Mouse (Mus musculus) liver, adult 2 months (tissue): ENCODE data around the gene Faf2. TPM values are rescaled to one million over a fixed set of nuclear protein-coding genes. Genes with fewer than 3 reads are reported as not detected.

Experiments
- DNase-seq: peaks from one replicate; pipeline ENCODE4 v3.0.0-alpha.2; 2011; ENCODE audit warnings: low read depth, low spot score; ENCODE audit errors: extremely low read depth
- H3K27ac ChIP-seq: fragments of 200-500 bp; replicated peaks from 2 replicates; pipeline ENCODE4 v1.5.1; 2012; ENCODE audit warnings: low read depth, mild to moderate bottlenecking, control low read depth, inconsistent platforms, low read length; ENCODE audit not compliant: insufficient read depth
- H3K27me3 ChIP-seq: fragments of 200-500 bp; 2 replicates; pipeline ENCODE4 v1.6.1; 2012; ENCODE audit warnings: mild to moderate bottlenecking, moderate library complexity, low read length, inconsistent platforms; ENCODE audit not compliant: control insufficient read depth, insufficient read depth
- H3K36me3 ChIP-seq: fragments of 200-500 bp; 2 replicates; pipeline ENCODE4 v1.6.1; 2012; ENCODE audit warnings: low read length, inconsistent platforms; ENCODE audit not compliant: control insufficient read depth, insufficient read depth
- H3K4me1 ChIP-seq: fragments of 200-500 bp; 2 replicates; pipeline ENCODE4 v1.6.1; 2011; ENCODE audit warnings: low read length; ENCODE audit not compliant: control insufficient read depth, insufficient read depth
- H3K4me3 ChIP-seq: fragments of 200-500 bp; 2 replicates; pipeline ENCODE4 v1.5.1; 2011; ENCODE audit warnings: low read depth, mild to moderate bottlenecking, control low read depth, low read length, moderate library complexity; ENCODE audit not compliant: insufficient read depth
- H3K79me2 ChIP-seq: fragments of 200-500 bp; 2 replicates; pipeline ENCODE4 v1.6.1; 2012; ENCODE audit warnings: inconsistent platforms, mild to moderate bottlenecking, low read length, moderate library complexity; ENCODE audit not compliant: control insufficient read depth, insufficient read depth
- H3K9ac ChIP-seq: fragments of 200-500 bp; 2 replicates; pipeline ENCODE4 v1.6.1; 2012; ENCODE audit warnings: low read depth, mild to moderate bottlenecking, control low read depth, inconsistent platforms, low read length
- CTCF ChIP-seq: fragments of 200-500 bp; IDR thresholded peaks from 2 replicates; pipeline ENCODE4 v1.5.1; 2011; ENCODE audit warnings: low read depth, low read length, control low read depth
- POLR2A ChIP-seq: fragments of 200-500 bp; IDR thresholded peaks from 2 replicates; pipeline ENCODE4 v1.6.1; 2011; ENCODE audit warnings: low read length, control low read depth; ENCODE audit not compliant: insufficient read depth; ENCODE audit errors: extremely low read depth
- WGBS: fragments of 180-500 bp; shearing (Covaris S2); methylation state at CpG from one replicate; pipeline ENCODE4 v1.1.7; 2018; 5-methylcytosine and 5-hydroxymethylcytosine counted together
- polyA plus RNA-seq: library from polyadenylated mRNA; depleted of rRNA; stranded (reverse); fragments of >200 nt; gene quantifications from 2 replicates; pipeline ENCODE4 v1.2.3, GENCODE M21; 2012
- total RNA-seq: library from RNA; depleted of rRNA; stranded (reverse); fragments of >200 nt; gene quantifications from 2 replicates; pipeline ENCODE4 v1.2.3, GENCODE M21; 2014

Faf2 gene
- total and polyA plus RNA-seq, 2 experiments, result 22.5 to 25.1 TPM

- no peak for TF ChIP-seq CTCF
- TF ChIP-seq POLR2A, result no peak
- no peaks in the 10 kb centered on the region for H3K27me3 ChIP-seq
- H3K27ac ChIP-seq, result no peak overlapping the region
- WGBS, result 88% methylated on average over 8 of the region's 8 CpGs
- no peak overlapping the region for H3K9ac ChIP-seq
- H3K4me1 ChIP-seq, result peaks cover 10% of the 10 kb centered on the region
- H3K4me3 ChIP-seq, result no peak overlapping the region
- H3K36me3 ChIP-seq, result peaks cover 8% of the 10 kb centered on the region
- no peak for DNase-seq
- peaks cover 11% of the 10 kb centered on the region; the same call in 1 of the 2 replicates for H3K79me2 ChIP-seq
Measured at GRCm38 (mm10) chr13:54591776-54592356, 29.7 kb upstream of the Faf2 start.

GRCm38 (mm10) chr13:54593617-54594016 is 28.0 kb upstream of the Faf2 start:
- H3K4me1 ChIP-seq, result peaks cover 10% of the 10 kb centered on the region
- WGBS, result 97% methylated on average over 11 of the region's 11 CpGs
- peaks cover 2% of the 10 kb centered on the region for H3K36me3 ChIP-seq
- TF ChIP-seq POLR2A (no peak), CTCF (no peak)
- H3K27ac ChIP-seq, result no peak overlapping the region
- H3K27me3 ChIP-seq, result no peaks in the 10 kb centered on the region
- DNase-seq, result no peak
- H3K79me2 ChIP-seq, result peaks cover 9% of the 10 kb centered on the region; the same call in 1 of the 2 replicates
- H3K4me3 ChIP-seq, result no peak overlapping the region
- no peak overlapping the region for H3K9ac ChIP-seq

GRCm38 (mm10) chr13:54596107-54596690 is 25.4 kb upstream of the Faf2 start:
- TF ChIP-seq CTCF (no peak), POLR2A (no peak)
- no peaks in the 10 kb centered on the region; the same call in 1 of the 2 replicates for H3K79me2 ChIP-seq
- H3K4me1 ChIP-seq, result peaks cover 7% of the 10 kb centered on the region
- no peak overlapping the region for H3K27ac ChIP-seq
- no peak overlapping the region for H3K4me3 ChIP-seq
- 64% methylated on average over 8 of the region's 8 CpGs for WGBS
- no peak for DNase-seq
- H3K27me3 ChIP-seq, result no peaks in the 10 kb centered on the region
- H3K9ac ChIP-seq, result no peak overlapping the region
- peaks cover 2% of the 10 kb centered on the region for H3K36me3 ChIP-seq

GRCm38 (mm10) chr13:54596870-54597269 is 24.7 kb upstream of the Faf2 start:
- no peaks in the 10 kb centered on the region for H3K27me3 ChIP-seq
- no peak for DNase-seq
- no peak overlapping the region for H3K4me3 ChIP-seq
- WGBS, result 77% methylated on average over 5 of the region's 5 CpGs
- peaks cover 2% of the 10 kb centered on the region; the same call in 1 of the 2 replicates for H3K4me1 ChIP-seq
- no peak for TF ChIP-seq POLR2A
- TF ChIP-seq CTCF, result no peak
- H3K36me3 ChIP-seq, result peaks cover 2% of the 10 kb centered on the region
- no peak overlapping the region for H3K27ac ChIP-seq
- H3K79me2 ChIP-seq, result no peaks in the 10 kb centered on the region; the same call in 1 of the 2 replicates
- H3K9ac ChIP-seq, result no peak overlapping the region

GRCm38 (mm10) chr13:54598622-54599143 is 22.9 kb upstream of the Faf2 start:
- H3K9ac ChIP-seq, result no peak overlapping the region
- peaks cover 5% of the 10 kb centered on the region; the same call in 1 of the 2 replicates for H3K79me2 ChIP-seq
- 88% methylated on average over 12 of the region's 12 CpGs for WGBS
- H3K27me3 ChIP-seq, result no peaks in the 10 kb centered on the region
- H3K4me1 ChIP-seq, result no peaks in the 10 kb centered on the region
- DNase-seq, result no peak
- H3K4me3 ChIP-seq, result no peak overlapping the region
- H3K36me3 ChIP-seq, result peaks cover 2% of the 10 kb centered on the region
- no peak overlapping the region for H3K27ac ChIP-seq
- TF ChIP-seq CTCF (no peak), POLR2A (no peak)

GRCm38 (mm10) chr13:54602639-54603111 is 18.9 kb upstream of the Faf2 start:
- no peaks in the 10 kb centered on the region for H3K27me3 ChIP-seq
- whole genome bisulfite sequencing, result 69% methylated on average over 3 of the region's 3 CpGs
- no peak overlapping the region for H3K27ac ChIP-seq
- peaks cover 6% of the 10 kb centered on the region; the same call in 1 of the 2 replicates for H3K36me3 ChIP-seq
- no peak overlapping the region for H3K9ac ChIP-seq
- DNase-seq, result no peak
- H3K4me3 ChIP-seq, result no peak overlapping the region
- TF ChIP-seq CTCF (no peak), POLR2A (no peak)
- H3K4me1 ChIP-seq, result no peaks in the 10 kb centered on the region
- H3K79me2 ChIP-seq, result peaks cover 9% of the 10 kb centered on the region; the same call in 1 of the 2 replicates
